Mouse (Mus musculus): ENCODE results near the gene Otogl.
"Not testable (repeated sequence)": the region's sequence is repeated elsewhere in the genome, so short reads cannot be mapped to it uniquely, and the experiment has no call there.

The Otogl gene

DNA sequence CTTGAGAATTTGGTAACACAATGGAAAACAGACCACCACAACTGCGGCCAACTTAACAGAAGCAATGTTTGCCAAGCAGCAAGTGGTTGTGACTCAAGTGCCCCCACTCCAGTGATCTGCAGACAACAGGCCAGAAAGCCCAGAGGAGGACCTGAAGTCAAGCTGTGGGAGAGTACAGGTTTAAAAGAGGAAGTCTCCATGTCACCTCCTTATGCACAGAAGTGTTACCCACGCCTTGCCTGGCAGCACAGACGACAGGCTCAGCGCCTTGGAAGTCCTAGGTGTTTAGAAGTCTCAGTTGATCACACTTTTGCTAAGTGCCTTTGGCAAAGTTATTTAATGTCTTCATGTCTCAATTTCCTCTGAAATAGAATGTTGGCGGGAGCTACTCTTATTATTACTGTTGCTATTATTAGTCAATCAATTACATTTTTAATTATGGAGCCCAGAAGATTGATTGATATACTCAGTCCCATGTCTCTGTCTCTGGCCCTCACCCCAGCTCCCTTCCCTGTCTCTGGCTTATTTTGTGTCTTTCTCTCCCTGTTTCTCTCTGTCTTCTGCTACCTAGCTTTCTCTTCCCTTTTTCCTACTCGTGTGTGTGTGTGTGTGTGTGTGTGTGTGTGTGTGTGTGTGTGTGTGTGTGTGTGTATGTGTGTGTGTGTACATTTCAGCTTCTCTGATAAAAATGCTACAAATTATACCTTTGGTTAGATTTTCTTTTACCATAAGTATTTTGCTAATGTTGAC lies 101.1 kb downstream of the Otogl start:
- DNase-seq (ENCODE audit: low read depth, low spot score): no peak

DNA sequence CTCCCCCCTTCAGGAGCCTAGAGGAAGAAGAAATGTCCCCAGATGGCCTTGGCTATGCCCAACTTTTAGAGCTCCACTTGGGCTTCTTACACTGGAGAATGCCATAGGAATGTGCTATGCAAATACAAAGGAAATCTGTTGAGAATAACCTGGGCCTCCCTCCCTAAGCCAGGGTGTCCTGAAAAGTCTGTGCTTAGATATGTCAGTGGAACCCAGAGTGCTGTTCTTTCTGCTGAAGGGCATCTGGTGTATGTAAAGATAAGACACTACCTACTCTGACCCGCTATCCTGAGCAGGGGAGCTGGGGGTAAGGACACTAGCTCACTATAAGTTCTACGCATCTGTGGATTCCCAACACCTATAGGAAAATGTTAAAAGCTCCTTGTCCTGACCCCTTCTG lies 106.7 kb downstream of the Otogl start:
- DNase-seq (ENCODE audit: low read depth, low spot score): no peak

DNA sequence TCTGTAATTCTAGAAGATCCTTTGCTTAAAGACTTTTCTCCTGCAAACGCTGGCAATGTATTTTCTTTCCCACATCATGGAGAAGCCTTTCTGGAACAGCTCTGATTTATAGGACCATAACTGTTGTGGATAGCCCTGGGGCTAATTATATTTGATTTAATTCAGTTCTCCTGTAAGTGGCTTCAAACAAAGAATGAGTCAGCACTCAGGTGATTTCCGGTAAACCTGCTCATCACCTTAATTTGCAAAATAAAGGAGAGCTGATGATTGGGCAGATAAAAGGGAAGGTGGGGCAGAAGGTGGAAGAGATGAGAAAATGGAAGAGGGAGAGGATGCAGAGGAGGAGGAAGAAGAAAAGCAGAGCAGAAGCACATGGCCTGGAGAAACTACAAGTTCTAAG lies 107.6 kb downstream of the Otogl start:
- DNase-seq (ENCODE audit: low read depth, low spot score): not testable (repeated sequence)

DNA sequence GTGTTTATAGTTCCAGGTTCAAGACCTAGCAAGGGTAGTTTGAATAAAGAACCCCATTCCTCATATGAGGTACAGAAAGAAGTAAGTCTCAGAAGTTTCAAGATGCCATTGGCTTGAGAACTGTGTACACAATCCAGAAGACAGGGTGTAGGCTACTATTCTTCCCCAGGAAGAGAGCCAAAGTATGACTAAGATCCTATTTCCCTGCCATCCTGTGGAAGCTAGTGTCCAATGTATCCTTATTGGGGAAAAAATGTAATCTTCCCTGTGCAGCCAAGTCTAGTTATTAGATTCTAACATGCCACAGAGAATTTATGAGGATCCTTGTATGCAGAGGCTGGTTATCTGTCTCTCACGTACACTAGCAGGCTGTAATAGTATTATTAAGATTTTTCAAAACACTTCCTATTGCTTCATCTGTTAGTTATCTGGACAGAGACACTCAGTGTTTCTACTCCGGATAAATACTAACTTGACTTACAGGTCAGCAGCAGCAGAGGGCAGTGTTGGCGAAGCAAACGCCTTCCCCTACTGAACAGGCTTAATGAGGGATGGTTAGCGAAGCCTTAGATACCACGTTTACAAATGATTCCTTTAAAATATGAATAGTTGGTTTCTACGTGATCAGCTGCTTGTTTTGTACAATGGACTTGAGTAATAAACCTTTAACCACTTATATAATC lies 112.1 kb downstream of the Otogl start:
- DNase-seq (ENCODE audit: low read depth, low spot score): peak; percentile 12

DNA sequence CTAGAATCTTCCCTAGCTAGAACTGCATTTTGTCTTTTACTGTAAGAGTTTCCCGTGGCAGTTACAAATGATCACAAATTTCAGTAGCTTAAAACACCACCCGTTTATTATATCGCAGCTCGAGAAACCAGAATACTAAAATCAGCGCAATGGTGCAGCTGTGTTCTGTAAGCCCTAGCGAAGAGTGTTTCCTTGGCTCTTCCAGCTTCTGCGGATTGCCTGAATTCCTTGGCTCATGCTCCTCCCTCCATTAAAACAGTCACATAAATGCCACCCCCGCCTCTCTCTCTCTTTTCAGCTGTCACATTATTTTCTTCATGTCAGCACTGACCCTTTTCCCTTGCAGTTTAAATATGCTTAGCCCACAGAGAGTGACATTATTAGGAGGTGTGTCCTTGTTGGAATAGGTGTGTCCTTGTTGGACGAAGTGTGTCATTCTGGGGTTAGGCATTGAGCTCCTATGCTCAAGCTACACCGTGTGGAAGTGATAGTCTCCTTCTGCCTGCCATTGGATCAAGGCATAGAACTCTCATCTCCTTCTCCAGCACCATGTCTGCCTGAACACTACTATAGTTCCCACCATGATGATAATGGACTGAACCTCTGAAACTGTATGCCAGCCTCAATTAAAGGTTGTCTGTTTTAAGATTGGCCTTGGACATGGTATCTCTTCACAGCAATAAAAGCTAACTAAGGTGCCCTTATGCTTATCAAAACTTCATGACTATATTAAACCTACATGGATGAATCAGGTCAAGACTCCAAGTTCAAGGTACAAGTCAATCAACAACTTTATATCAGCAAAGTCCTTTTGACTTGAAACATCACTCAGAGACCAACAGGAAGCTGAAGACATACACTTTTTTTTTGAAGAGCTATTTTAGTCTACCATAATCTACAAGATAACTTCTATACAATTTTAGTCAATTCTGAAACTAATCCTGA lies 116.8 kb downstream of the Otogl start:
- DNase-seq (ENCODE audit: low read depth, low spot score): no peak

DNA sequence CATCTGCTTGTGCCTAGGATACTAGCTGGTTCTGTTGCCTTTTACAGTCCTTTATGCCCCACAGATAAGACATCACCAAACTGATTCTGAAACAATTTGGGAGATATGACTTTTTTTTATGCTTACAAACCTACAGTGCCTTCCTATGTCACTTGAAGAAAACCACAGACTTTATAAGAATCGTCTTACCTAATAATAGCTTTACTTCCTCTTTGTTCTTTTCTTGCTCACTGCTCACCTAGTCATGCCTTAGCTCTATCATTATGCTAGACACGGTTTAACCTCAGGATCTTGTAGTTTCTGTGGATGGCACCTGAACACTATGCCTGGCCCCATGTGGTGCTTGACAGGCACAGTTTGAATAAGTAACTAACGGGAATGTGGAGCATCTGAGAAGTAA lies 119.4 kb downstream of the Otogl start:
- no peak for DNase-seq (ENCODE audit: low read depth, low spot score)

DNA sequence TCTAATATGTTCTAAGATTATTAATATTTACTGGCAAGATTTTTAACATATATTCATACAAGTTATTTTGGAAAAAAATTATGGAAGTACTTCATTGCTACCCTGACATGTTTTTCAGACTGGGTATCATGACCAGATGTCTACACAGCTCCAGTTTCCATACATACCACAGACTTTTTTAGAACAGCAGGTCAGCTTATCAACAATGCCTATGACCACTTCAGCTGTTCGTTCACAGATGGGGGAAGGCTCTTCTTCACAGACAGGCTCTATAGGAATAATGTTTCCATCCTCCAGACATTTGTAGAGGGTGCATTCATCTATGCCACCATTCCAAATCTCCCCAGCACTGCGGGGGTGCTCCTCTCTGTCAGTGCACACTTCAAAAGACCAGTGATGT lies 132.4 kb downstream of the Otogl start:
- DNase-seq (ENCODE audit: low read depth, low spot score): no peak

DNA sequence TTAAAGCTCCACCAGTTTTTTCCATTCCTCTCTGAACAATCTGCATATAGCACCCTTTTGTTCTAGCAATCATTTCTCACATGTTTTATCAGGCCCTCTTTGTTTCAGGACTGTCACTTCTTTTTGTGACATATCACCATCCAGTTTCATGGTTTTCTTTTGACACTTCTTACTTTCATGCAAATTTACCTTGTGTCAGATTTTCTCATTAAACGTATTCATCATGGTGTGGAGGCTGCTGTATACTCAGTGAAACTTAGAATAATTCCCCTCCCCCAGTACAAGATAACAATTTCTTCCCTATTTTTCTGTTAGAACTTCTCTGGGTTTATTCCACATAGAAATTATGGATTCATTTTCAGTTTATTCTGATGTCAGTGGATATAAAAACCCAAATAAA lies 152.3 kb downstream of the Otogl start:
- DNase-seq (ENCODE audit: low read depth, low spot score): no peak

DNA sequence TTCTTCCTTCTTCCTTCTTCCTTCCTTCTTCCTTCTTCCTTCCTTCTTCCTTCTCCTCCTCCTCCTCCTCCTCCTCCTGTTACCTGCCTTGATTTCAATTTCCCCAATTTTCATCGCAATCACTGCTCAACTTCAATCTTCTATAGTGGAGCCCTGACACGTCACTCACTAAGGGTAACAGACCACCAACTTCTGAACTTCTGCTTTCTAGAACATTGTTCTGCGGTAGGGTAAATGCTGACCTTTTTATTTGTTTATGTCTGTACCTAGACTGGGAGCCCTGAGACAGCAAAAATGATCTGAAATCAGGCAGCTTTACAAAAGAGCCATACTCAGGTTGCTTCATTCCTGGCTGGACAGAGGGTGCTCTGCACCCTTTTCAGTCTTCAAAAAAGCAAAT lies 158.5 kb downstream of the Otogl start:
- DNase-seq (ENCODE audit: low read depth, low spot score): no peak

DNA sequence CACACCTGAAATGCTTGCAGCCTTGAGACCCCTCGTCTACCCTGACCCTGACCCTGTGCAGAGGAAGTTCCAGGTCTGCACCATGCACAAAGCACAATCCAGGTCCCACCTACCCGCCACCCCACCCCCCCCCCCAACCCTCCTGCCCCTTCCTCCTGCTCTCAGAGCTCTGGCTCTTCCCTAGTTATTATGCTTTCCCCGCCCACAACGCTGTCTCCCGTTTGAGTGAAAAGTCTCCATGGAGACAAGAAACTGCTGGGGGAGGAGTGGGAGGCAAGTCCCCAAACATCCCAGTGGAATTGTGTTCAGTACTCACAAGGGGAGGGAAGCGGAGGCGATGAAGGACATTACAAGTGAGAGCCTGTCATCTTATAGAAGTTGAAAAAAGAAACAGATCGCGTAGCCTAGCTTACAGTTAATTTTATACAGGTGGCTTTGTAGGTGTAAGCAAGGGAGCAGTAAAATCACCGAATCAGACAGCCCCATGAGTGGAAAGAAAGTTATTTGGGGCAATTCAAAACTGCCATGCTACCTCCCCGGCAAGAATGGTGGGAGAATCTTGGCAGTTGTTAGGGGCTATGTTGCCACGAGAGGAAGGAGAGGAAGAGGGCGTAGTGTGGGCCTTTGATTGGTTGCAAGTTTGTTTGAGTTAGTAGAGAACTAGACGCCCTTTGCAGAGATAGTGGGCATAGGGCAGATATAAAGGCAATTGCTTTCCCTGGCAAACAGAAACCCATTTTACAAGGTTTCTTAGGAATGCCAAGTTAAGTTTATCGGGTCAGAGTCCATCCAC lies 159.4 kb downstream of the Otogl start:
- no peak for DNase-seq (ENCODE audit: low read depth, low spot score)

DNA sequence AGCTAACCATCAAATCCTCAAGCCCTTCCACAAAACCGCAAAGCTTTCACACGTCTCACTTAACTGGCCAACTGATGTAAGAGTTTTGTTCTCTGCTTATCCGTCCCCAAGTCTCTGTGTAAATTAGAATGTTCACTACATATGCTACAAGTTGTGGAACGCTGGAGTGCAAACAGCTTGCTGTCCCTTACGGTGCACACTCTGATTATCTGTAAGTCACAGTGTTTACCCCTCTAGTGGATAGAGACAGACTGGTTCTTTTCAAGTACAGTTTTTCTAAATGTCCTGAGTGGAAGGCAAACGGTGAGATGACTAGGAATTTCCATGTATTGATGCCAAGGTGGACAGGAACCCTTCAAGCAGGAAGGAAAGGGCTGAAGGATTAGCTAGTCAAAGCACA lies 160.0 kb downstream of the Otogl start:
- DNase-seq (ENCODE audit: low read depth, low spot score): no peak

DNA sequence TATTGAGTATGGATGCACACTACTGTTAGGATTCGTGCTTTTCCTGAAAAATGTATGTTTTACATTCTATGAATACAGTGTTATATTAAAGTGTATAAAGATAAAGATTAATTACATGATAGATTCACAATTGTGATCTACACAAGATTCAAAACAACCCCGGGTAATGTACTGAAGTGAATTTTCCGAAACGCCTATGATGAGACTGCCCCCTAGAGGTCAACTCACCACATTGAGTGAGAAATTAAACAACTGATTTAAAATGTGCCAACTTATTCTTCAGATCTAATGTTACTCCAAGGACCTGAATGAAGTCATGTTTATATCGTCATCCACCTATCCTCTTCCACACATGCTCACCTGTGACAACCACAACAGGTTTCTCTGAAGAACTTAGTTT lies 164.4 kb downstream of the Otogl start:
- DNase-seq (ENCODE audit: low read depth, low spot score): no peak

DNA sequence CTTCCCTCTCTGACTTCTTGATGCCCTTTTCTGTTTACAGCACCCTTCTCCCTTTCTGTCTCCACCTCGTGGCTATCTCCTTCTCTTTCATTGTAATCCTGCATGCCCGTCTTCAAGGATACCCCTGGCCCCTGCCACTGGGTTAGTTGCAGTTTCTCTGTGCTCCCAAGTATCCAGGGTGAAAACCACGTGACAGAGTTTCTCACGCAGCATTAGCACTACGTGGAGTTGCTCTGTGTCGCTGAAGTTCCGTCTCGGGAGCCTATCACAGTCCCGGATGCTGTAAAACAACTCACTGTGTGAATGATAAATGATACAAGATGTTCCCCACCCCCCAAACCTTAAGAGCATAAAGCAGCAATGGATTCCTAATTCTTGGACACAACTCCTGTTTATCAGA lies 165.2 kb downstream of the Otogl start:
- no peak for DNase-seq (ENCODE audit: low read depth, low spot score)

DNA sequence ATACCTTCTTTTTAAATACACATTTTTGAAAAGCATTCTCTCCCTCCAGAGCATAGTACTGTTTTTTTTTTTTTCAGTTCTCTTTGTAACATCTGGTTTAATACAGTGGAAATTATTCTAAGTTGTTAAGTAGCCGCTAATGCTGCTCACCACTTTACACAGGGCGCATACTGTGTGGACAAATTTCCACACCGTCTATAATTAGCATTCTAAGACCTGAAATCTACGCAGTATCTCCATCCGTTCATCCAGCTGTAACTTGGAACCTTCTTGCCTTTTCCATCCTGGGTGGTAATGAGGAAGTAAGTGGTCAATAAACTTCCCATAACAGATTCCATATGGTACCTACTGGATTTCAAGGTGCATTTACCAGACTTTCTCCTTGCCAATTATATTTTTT lies 172.1 kb downstream of the Otogl start:
- no peak for DNase-seq (ENCODE audit: low read depth, low spot score)

DNA sequence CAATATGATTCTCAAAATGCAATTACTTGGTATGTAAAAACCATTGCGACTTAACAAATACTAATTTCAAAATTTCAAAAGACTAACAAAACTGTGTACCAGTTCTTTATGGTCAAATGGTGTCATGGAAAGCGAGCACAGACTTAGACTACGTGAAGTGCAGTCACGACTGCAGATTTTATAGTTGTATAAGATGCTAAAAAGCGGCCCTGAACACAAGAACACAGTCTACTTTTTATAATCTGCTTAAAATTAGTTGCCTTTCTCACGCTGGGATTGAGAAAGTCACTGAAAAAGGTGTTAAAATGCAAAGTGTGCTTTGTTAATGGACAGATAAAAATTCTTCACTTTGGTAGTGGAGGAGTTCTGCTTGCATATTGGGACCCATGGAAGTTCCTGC lies 174.2 kb downstream of the Otogl start:
- DNase-seq (ENCODE audit: low read depth, low spot score): no peak

DNA sequence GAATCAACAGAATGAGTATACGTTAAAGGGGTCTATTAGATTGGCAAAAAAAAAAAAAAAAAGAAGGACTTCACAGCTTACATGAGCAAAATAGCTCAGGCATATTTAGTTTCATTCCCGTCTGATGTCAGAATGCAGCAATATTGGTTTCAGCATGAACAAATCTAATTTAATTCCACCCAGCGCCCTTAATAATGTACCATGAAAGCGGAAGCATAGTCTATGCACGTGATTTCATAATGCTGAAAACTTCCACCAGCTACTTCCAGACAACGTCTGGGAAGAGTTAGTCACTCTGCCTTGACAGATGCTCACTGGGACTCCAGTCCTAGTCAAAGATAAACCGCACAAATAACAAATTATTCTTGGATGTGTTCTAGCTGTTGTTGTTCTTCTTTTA lies 176.5 kb downstream of the Otogl start:
- DNase-seq (ENCODE audit: low read depth, low spot score): no peak

DNA sequence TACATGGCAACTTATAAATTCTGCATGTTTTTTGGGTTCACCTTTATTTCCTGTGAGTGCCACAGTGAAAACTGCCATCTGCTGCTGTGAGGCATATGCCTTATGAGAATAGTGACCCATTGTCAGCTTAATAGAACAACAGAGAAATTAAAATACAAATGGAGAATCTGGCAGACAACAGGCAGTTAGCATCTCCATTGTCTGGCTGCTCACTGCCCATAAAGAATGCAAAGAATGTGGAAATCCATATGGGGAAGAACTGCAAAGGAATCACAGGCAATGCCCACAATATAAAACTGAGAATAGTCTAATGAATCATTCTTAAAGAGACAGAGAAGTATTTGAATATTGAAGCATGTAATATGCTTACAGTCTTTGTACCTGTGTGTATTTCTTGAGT lies 177.6 kb downstream of the Otogl start:
- no peak for DNase-seq (ENCODE audit: low read depth, low spot score)

DNA sequence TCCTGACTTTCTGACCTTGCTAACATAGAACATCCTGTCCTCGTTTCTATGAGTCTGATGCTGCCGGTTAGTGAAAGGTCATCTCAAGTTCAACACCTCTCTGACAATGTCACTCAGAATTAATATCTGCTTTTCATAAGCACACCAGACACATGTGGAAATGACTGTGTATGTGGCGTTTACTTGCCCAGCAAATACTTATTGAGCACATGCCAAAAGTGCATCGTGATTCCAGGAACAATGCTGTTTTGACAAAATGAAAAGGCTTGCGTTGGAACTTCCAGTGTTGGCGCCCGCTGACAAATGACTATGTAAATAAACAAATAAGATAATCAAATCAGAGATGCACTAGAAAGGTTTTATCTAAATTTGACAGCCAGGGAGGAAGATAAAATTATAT lies 186.3 kb downstream of the Otogl start:
- no peak for DNase-seq (ENCODE audit: low read depth, low spot score)

DNA sequence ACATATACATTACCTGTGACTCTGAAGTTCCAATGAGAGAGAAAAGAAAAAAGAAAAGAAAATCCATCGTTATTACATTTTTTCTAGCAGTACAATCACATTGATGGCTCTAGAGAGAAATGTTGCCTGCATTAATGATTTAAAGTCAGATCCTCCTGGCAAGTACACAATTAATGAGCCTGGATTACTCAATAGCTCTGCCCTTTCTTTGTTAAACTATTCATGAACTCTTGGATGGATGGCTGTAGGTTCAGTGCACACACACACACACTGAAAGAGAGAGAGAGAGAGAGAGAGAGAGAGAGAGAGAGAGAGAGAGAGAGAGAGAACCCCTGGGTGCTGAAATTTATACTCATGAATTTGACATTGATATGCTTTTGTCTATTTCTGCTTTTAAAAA lies 192.1 kb downstream of the Otogl start, which contains the start of gene Ptprq:
Gene Ptprq (minus strand): TSS at position 246 of the 400 bp plus-strand sequence.
- DNase-seq (ENCODE audit: low read depth, low spot score): no peak
